Comparison of ENCODE assay signal across 24 mouse cellular contexts in the genomic region with DNA sequence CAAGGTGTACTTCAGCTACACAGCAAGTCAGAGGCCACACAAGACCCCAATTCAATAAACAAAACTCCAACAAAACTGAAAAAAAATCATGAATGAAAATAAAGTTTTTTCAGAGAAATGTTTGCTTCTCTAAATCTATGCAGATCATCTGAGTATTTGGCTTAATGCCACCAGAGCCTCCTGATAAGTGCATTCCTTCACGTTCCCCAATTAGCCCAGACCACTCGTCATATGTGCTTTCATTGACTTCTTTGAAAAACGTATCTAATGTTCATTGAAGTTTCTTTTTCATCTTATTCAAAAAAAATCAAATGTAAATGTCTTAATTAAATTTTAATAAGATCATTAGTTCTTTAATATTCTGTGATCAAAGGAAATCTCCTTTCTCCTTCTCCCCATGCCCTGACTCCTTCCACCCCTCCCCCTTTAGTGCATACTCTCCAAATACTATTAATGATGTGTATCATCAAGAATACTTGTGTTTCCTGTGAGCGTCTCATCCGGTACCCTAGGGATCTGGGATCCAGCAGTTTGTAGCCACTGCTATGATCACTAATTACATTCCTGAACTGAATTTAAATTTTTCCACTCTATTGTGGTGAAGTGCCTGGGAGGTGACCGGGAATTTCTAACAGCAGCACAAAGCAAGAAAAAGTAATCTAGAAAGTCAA.
DNase-seq lines count a peak whose midpoint lies in the region; ATAC-seq lines count a peak whose summit lies in the region.
"Had no signal": no experiment of that assay in that cellular context is flagged by ENCODE, and none has a peak within 500 bp of the region (broad histone marks: within the 10 kb centered on the region; RNA-seq: fewer than 3 reads in every experiment).

No protein-coding gene starts in this region.

- H3K27ac ChIP-seq in forebrain, embryonic 13.5 days: no peak overlapping the region
- H3K27ac ChIP-seq in forebrain, embryonic 10.5 days: no peak overlapping the region
- H3K27ac ChIP-seq in midbrain, embryonic 11.5 days (ENCODE audit: low read depth, low read length): no peak overlapping the region
- H3K27ac ChIP-seq in midbrain, embryonic 10.5 days (replicated peaks): no peak overlapping the region
- H3K27ac ChIP-seq in midbrain, embryonic 14.5 days (replicated peaks; ENCODE audit: low read depth, low read length): no peak overlapping the region
- H3K27ac ChIP-seq: heart, embryonic 15.5 days; hindbrain, embryonic 12.5 days; intestine, embryonic 15.5 days; liver, embryonic 12.5 days had no signal

- H3K27me3 ChIP-seq in forebrain, embryonic 13.5 days: no peaks in the 10 kb centered on the region
- no peaks in the 10 kb centered on the region for H3K27me3 ChIP-seq in forebrain, embryonic 10.5 days (ENCODE audit: poor library complexity, severe bottlenecking)
- H3K27me3 ChIP-seq in midbrain, embryonic 11.5 days (ENCODE audit: control insufficient read depth, insufficient read depth, low read length): no peaks in the 10 kb centered on the region
- no peaks in the 10 kb centered on the region for H3K27me3 ChIP-seq in midbrain, embryonic 10.5 days (ENCODE audit: low read depth, poor library complexity, severe bottlenecking)
- no peaks in the 10 kb centered on the region for H3K27me3 ChIP-seq in midbrain, embryonic 14.5 days (ENCODE audit: control insufficient read depth, insufficient read depth, low read length)
- H3K27me3 ChIP-seq: heart, embryonic 15.5 days; hindbrain, embryonic 12.5 days; intestine, embryonic 15.5 days; liver, embryonic 12.5 days; megakaryocyte, embryonic 14.5 days had no signal

- H3K36me3 ChIP-seq in forebrain, embryonic 13.5 days (ENCODE audit: poor library complexity, severe bottlenecking): no peaks in the 10 kb centered on the region
- H3K36me3 ChIP-seq in forebrain, embryonic 10.5 days (replicated peaks): no peaks in the 10 kb centered on the region
- H3K36me3 ChIP-seq in midbrain, embryonic 11.5 days (ENCODE audit: control insufficient read depth, insufficient read depth, low read length): no peaks in the 10 kb centered on the region
- H3K36me3 ChIP-seq in midbrain, embryonic 10.5 days: no peaks in the 10 kb centered on the region
- H3K36me3 ChIP-seq in midbrain, embryonic 14.5 days (ENCODE audit: control insufficient read depth, insufficient read depth, low read length): no peaks in the 10 kb centered on the region
- H3K36me3 ChIP-seq: heart, embryonic 15.5 days; hindbrain, embryonic 12.5 days; intestine, embryonic 15.5 days; liver, embryonic 12.5 days had no signal

- no peak for DNase-seq in forebrain, embryonic 10.5 days (ENCODE audit: extremely low spot score, low spot score)
- no peak for DNase-seq in midbrain, embryonic 11.5 days (ENCODE audit: low spot score, missing footprints)
- DNase-seq in midbrain, embryonic 10.5 days (ENCODE audit: low spot score): no peak
- DNase-seq in midbrain, embryonic 14.5 days: peak; percentile 73
- DNase-seq in cerebellum, adult 11-12 months: no peak
- DNase-seq in lung, postnatal 36 days: no peak
- DNase-seq: adrenal gland, postnatal 25 days; cerebellum, adult 8-10 months; cerebellum, postnatal 25 days; gastrocnemius, postnatal 10 days; kidney, adult 2 months; kidney, postnatal 4 days; left cerebral cortex, postnatal 4 days; liver, postnatal 0 days; lung, postnatal 4 days; right cerebral cortex, postnatal 25 days; thymus, postnatal 14 days had no signal

- no peaks in the 10 kb centered on the region for H3K4me1 ChIP-seq in forebrain, embryonic 13.5 days
- no peaks in the 10 kb centered on the region for H3K4me1 ChIP-seq in forebrain, embryonic 10.5 days
- no peaks in the 10 kb centered on the region for H3K4me1 ChIP-seq in midbrain, embryonic 11.5 days (ENCODE audit: control insufficient read depth, insufficient read depth, low read length)
- no peaks in the 10 kb centered on the region for H3K4me1 ChIP-seq in midbrain, embryonic 10.5 days
- H3K4me1 ChIP-seq in midbrain, embryonic 14.5 days (ENCODE audit: control insufficient read depth, insufficient read depth, low read length): no peaks in the 10 kb centered on the region
- H3K4me1 ChIP-seq: heart, embryonic 15.5 days; hindbrain, embryonic 12.5 days; intestine, embryonic 15.5 days; liver, embryonic 12.5 days; megakaryocyte, embryonic 14.5 days had no signal

- no peaks in the 10 kb centered on the region for H3K9me3 ChIP-seq in forebrain, embryonic 13.5 days (replicated peaks)
- no peaks in the 10 kb centered on the region for H3K9me3 ChIP-seq in forebrain, embryonic 10.5 days
- no peaks in the 10 kb centered on the region for H3K9me3 ChIP-seq in midbrain, embryonic 11.5 days (ENCODE audit: control insufficient read depth, low read length)
- H3K9me3 ChIP-seq in midbrain, embryonic 10.5 days (replicated peaks): no peaks in the 10 kb centered on the region
- no peaks in the 10 kb centered on the region for H3K9me3 ChIP-seq in midbrain, embryonic 14.5 days (ENCODE audit: control insufficient read depth, low read length)
- H3K9me3 ChIP-seq: heart, embryonic 15.5 days; hindbrain, embryonic 12.5 days; intestine, embryonic 15.5 days; liver, embryonic 12.5 days; megakaryocyte, embryonic 14.5 days had no signal

- H3K4me3 ChIP-seq in forebrain, embryonic 13.5 days: no peak overlapping the region
- no peak overlapping the region for H3K4me3 ChIP-seq in forebrain, embryonic 10.5 days
- no peak overlapping the region for H3K4me3 ChIP-seq in midbrain, embryonic 11.5 days (ENCODE audit: low read depth, low read length)
- no peak overlapping the region for H3K4me3 ChIP-seq in midbrain, embryonic 10.5 days
- no peak overlapping the region for H3K4me3 ChIP-seq in midbrain, embryonic 14.5 days (replicated peaks; ENCODE audit: low read depth, low read length)
- H3K4me3 ChIP-seq: heart, embryonic 15.5 days; hindbrain, embryonic 12.5 days; intestine, embryonic 15.5 days; liver, embryonic 12.5 days; megakaryocyte, embryonic 14.5 days had no signal

- H3K4me2 ChIP-seq in forebrain, embryonic 13.5 days: no peak overlapping the region
- no peak overlapping the region for H3K4me2 ChIP-seq in midbrain, embryonic 11.5 days
- no peak overlapping the region for H3K4me2 ChIP-seq in midbrain, embryonic 14.5 days (ENCODE audit: low read length)
- H3K4me2 ChIP-seq: heart, embryonic 15.5 days; hindbrain, embryonic 12.5 days; intestine, embryonic 15.5 days; liver, embryonic 12.5 days had no signal

- ATAC-seq in forebrain, embryonic 13.5 days: peak; percentile 36; the same call in 1 of the 2 replicates
- ATAC-seq in midbrain, embryonic 11.5 days (ENCODE audit: low FRiP score): peak; percentile 62; the same call in 1 of the 2 replicates
- peak; percentile 78 for ATAC-seq in midbrain, embryonic 14.5 days (ENCODE audit: low FRiP score, low TSS enrichment)
- ATAC-seq: CD4-positive, CD25-positive, alpha-beta regulatory T cell, adult 4 months; intestine, embryonic 15.5 days; liver, embryonic 12.5 days; liver, postnatal 0 days had no signal

- no peak overlapping the region for H3K9ac ChIP-seq in forebrain, embryonic 13.5 days
- no peak overlapping the region for H3K9ac ChIP-seq in midbrain, embryonic 11.5 days (ENCODE audit: low read length)
- no peak overlapping the region for H3K9ac ChIP-seq in midbrain, embryonic 14.5 days (replicated peaks; ENCODE audit: low read length)
- H3K9ac ChIP-seq: heart, embryonic 15.5 days; hindbrain, embryonic 12.5 days; intestine, embryonic 15.5 days; liver, embryonic 12.5 days; liver, postnatal 0 days had no signal

- 47% methylated on average over 6 of the region's 6 CpGs for WGBS in forebrain, embryonic 13.5 days
- 84% methylated on average over 6 of the region's 6 CpGs for WGBS in forebrain, embryonic 10.5 days
- WGBS in midbrain, embryonic 11.5 days: 80% methylated on average over 6 of the region's 6 CpGs
- 86% methylated on average over 6 of the region's 6 CpGs for WGBS in midbrain, embryonic 10.5 days
- 58% methylated on average over 6 of the region's 6 CpGs for WGBS in midbrain, embryonic 14.5 days
